Mouse (Mus musculus): ENCODE data around the gene Slc3a2. TPM values are rescaled to one million over a fixed set of nuclear protein-coding genes. Genes with fewer than 3 reads are reported as not detected.
A peak's percentile ranks its signal among the peaks of the same experiment; 100 is the strongest.

Slc3a2 gene
- polyA plus RNA-seq (2014; fragmentation: Nextera tagmentation; extraction: Ambion mirVana), result 120 and 125 TPM in 2 replicates

DNA sequence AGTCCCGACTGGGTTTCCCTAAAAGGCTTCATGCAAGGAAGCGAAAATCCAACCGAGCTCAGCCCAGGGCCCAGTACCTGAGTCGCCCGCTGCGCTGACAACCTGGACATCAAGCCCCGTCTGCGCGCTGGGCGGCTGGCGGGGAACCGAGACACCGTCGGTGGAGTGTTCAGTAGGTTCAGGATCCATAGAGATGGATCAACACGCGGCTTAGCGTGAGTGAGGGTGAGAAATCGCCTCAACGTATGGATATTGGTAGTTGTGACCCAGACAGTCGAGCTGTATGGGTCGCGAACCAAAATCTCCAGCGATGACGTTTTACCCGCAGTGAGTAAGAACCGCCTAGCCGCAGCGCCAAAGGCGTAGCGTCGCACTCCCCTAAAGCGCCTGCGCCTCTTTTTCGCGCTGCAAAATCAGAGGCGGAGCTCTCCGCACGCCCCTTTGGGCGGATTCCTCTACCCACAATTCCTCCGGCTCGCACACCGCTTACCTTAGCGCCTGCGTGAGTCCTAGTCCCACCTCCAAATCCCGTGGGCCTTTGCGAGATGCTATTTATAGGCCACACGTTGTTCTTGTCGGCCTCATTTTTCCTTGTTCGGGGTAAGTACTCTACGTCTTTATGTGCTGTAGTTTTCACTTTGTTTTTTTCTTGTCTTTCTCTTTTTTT, at the start of gene Slc3a2:
Slc3a2 (minus strand) TSS at position 463 of the 667 bp plus-strand sequence.
- peak within 1 kb of the TSS; percentile 91 for H3K27ac ChIP-seq (replicated peaks; ENCODE audit: low read depth, low read length)
- no peaks in the 10 kb centered on the region for H3K27me3 ChIP-seq (ENCODE audit: control insufficient read depth, insufficient read depth, low read length)
- ATAC-seq (replicated peaks; ENCODE audit: insufficient number of reproducible peaks, low FRiP score, low TSS enrichment, low read depth), result peak; percentile 93
- H3K4me2 ChIP-seq (ENCODE audit: low read depth, low read length), result peak within 1 kb of the TSS; percentile 66
- H3K36me3 ChIP-seq (replicated peaks; ENCODE audit: control insufficient read depth, insufficient read depth, low read depth, low read length), result peaks cover 21% of the 10 kb centered on the region
- WGBS, result under 1% methylated on average over 50 of the region's 50 CpGs
- peak within 1 kb of the TSS; percentile 90 for H3K9ac ChIP-seq (replicated peaks; ENCODE audit: low read length)
- H3K9me3 ChIP-seq (replicated peaks; ENCODE audit: control insufficient read depth, low read length), result no peaks in the 10 kb centered on the region
- peak within 1 kb of the TSS; percentile 52 for H3K4me3 ChIP-seq (ENCODE audit: low read depth, low read length)
- peak; percentile 98 for DNase-seq (ENCODE audit: low spot score)
- no peaks in the 10 kb centered on the region for H3K4me1 ChIP-seq (ENCODE audit: control insufficient read depth, insufficient read depth, low read length)

DNA sequence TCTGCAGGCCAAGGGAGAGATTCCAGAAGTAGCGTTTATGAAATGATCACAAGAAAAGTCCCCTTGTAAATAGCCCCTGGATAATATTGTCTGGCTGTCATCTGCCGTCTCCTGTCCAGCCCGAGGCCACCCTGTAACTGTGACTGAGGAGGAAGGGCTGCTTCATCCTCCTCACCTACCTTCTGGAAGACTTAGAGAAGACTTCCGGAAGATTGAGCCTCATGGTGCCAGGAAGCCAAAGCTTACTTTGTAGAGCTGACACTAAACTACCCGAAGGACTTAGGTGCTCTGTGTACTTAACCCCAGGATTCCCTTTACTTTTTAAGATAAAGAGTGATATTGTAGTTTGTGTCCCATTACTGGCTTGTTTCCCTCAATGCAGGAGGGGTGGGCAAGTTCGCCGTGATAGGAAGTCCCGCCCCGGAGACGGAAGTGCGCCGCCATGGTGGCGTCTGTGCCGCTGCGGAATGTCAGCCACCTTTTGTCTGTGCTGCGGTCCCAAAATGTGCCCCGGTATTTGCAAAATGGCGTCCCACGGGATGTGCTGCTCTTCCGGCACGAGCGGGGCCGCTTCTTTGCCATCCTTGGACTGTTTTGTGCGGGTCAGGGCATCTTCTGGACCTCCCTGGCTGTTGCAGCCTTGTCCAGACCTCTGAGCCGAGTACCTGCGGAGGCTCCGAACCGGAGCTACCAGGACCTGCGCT, 47.5 kb upstream of the Slc3a2 start, which contains the start of gene Tmem223:
Tmem223 (plus strand) TSS at position 430 of the 704 bp plus-strand sequence.
- Histone ChIP-seq H3K9me3 (replicated peaks; ENCODE audit: control insufficient read depth, low read length) (no peaks in the 10 kb centered on the region), H3K27ac (replicated peaks; ENCODE audit: low read depth, low read length) (peak within 1 kb of the TSS; percentile 75), H3K9ac (replicated peaks; ENCODE audit: low read length) (peak within 1 kb of the TSS; percentile 96), H3K27me3 (ENCODE audit: control insufficient read depth, insufficient read depth, low read length) (no peaks in the 10 kb centered on the region), H3K4me1 (ENCODE audit: control insufficient read depth, insufficient read depth, low read length) (no peaks in the 10 kb centered on the region; the same call in 1 of the 2 replicates), H3K36me3 (replicated peaks; ENCODE audit: control insufficient read depth, insufficient read depth, low read depth, low read length) (peaks cover 15% of the 10 kb centered on the region), H3K4me3 (ENCODE audit: low read depth, low read length) (peak within 1 kb of the TSS; percentile 74), H3K4me2 (ENCODE audit: low read depth, low read length) (peak within 1 kb of the TSS; percentile 56)
- DNase-seq (ENCODE audit: low spot score) (peak; percentile 80), ATAC-seq (replicated peaks; ENCODE audit: insufficient number of reproducible peaks, low FRiP score, low TSS enrichment, low read depth) (no peak)
- WGBS, result 19% methylated on average over 29 of the region's 29 CpGs

DNA sequence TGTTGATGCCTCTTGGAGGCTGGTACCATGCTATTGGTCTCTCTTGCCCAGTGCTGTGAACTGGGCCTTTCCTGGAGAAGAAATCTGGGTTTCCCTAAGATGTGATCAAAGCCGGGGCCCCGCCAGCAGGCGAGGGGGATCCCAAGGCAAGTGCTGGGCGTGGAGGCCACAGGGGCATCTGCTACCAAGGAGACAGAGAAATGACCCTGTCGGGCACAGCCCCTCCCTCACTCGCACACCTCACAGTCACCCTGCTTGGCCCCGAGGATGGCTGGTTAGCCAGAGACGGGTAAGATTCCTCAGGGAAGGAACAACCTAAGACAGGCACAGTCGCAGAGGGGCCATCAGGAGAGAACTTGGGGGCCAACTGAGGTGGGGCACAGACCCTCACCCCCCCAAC, 42.4 kb upstream of the Slc3a2 start:
- Histone ChIP-seq H3K36me3 (replicated peaks; ENCODE audit: control insufficient read depth, insufficient read depth, low read depth, low read length) (peaks cover 31% of the 10 kb centered on the region), H3K4me1 (ENCODE audit: control insufficient read depth, insufficient read depth, low read length) (no peaks in the 10 kb centered on the region), H3K27ac (replicated peaks; ENCODE audit: low read depth, low read length) (no peak overlapping the region), H3K9ac (replicated peaks; ENCODE audit: low read length) (no peak overlapping the region), H3K4me2 (ENCODE audit: low read depth, low read length) (no peak overlapping the region), H3K9me3 (replicated peaks; ENCODE audit: control insufficient read depth, low read length) (no peaks in the 10 kb centered on the region), H3K4me3 (ENCODE audit: low read depth, low read length) (no peak overlapping the region), H3K27me3 (ENCODE audit: control insufficient read depth, insufficient read depth, low read length) (no peaks in the 10 kb centered on the region)
- no peak; the same call in 1 of the 2 replicates for ATAC-seq (replicated peaks; ENCODE audit: insufficient number of reproducible peaks, low FRiP score, low TSS enrichment, low read depth)
- 96% methylated on average over 9 of the region's 9 CpGs for WGBS
- DNase-seq (ENCODE audit: low spot score), result no peak

DNA sequence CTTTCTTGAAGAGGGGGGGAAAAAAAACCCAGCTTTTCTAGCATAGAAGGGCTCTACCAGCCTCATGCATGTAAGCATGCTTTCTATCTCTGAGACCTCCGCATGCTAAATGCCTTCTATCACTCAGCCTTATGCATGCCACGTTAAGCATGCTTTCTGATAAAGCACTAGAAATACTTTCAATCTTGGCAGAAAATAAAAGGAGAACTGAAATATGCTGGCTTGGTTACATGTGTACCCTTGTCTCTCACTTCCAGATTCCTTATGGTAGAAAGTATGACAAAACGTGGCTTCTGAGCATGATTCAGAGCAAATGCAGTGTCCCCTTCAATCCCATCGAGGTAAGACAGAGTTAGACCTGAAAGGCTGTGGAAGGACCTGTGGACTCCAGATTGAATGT, 40.1 kb upstream of the Slc3a2 start:
- no peak overlapping the region for H3K4me2 ChIP-seq (ENCODE audit: low read depth, low read length)
- 95% methylated on average over 4 of the region's 4 CpGs for WGBS
- H3K9me3 ChIP-seq (replicated peaks; ENCODE audit: control insufficient read depth, low read length), result no peaks in the 10 kb centered on the region
- H3K27ac ChIP-seq (replicated peaks; ENCODE audit: low read depth, low read length), result no peak overlapping the region
- no peaks in the 10 kb centered on the region for H3K27me3 ChIP-seq (ENCODE audit: control insufficient read depth, insufficient read depth, low read length)
- H3K4me3 ChIP-seq (ENCODE audit: low read depth, low read length), result no peak overlapping the region
- no peak for DNase-seq (ENCODE audit: low spot score)
- peaks cover 27% of the 10 kb centered on the region for H3K36me3 ChIP-seq (replicated peaks; ENCODE audit: control insufficient read depth, insufficient read depth, low read depth, low read length)
- no peak for ATAC-seq (replicated peaks; ENCODE audit: insufficient number of reproducible peaks, low FRiP score, low TSS enrichment, low read depth)
- no peak overlapping the region for H3K9ac ChIP-seq (replicated peaks; ENCODE audit: low read length)
- H3K4me1 ChIP-seq (ENCODE audit: control insufficient read depth, insufficient read depth, low read length), result no peaks in the 10 kb centered on the region

DNA sequence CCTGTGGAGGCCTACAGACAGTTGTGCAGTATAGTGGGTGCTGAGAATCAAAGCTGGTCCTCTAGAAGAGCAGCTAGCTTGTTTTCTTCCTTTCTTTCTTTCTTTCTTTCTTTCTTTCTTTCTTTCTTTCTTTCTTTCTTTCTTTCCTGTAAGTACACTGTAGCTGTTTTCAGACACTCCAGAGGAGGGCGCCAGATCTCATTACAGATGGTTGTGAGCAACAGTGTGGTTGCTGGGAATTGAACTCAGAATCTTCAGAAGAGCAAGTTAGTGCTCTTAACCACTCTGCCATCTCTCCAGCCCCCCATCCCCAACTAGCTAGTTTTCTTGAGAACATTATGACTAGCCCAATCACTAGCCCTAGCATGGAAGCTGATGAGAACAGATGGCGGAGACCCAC, 37.6 kb upstream of the Slc3a2 start:
- Histone ChIP-seq H3K4me1 (ENCODE audit: control insufficient read depth, insufficient read depth, low read length) (no peaks in the 10 kb centered on the region), H3K4me3 (ENCODE audit: low read depth, low read length) (no peak overlapping the region), H3K27ac (replicated peaks; ENCODE audit: low read depth, low read length) (no peak overlapping the region), H3K36me3 (replicated peaks; ENCODE audit: control insufficient read depth, insufficient read depth, low read depth, low read length) (peaks cover 17% of the 10 kb centered on the region), H3K9ac (replicated peaks; ENCODE audit: low read length) (no peak overlapping the region), H3K27me3 (ENCODE audit: control insufficient read depth, insufficient read depth, low read length) (no peaks in the 10 kb centered on the region), H3K4me2 (ENCODE audit: low read depth, low read length) (no peak overlapping the region), H3K9me3 (replicated peaks; ENCODE audit: control insufficient read depth, low read length) (no peaks in the 10 kb centered on the region)
- DNase-seq (ENCODE audit: low spot score) (no peak), ATAC-seq (replicated peaks; ENCODE audit: insufficient number of reproducible peaks, low FRiP score, low TSS enrichment, low read depth) (no peak)
- WGBS, result 85% methylated on average over 2 of the region's 2 CpGs

DNA sequence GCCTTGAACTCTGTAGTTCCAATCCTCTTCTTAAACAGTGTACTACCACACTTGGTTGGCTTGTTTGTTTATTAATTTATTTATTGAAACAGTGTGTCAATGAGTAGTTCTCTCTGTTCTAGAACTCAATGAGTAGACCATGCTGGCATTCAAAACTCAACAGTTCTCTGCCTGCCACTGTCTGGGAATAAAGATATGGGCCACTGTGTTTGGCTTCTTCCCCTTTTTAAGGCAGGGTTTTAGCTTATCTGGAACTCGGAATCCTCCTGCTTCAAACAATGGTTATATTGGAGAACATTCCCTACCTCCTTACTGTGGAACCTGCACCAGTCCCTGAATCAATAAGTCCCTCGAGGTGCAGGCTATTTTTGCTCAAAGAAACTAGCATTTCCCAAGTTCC, 35.7 kb upstream of the Slc3a2 start:
- no peak overlapping the region; the same call in 1 of the 2 replicates for H3K4me2 ChIP-seq (ENCODE audit: low read depth, low read length)
- H3K36me3 ChIP-seq (replicated peaks; ENCODE audit: control insufficient read depth, insufficient read depth, low read depth, low read length), result peaks cover 11% of the 10 kb centered on the region
- WGBS, result 83% methylated on average over 2 of the region's 2 CpGs
- no peak overlapping the region for H3K4me3 ChIP-seq (ENCODE audit: low read depth, low read length)
- no peaks in the 10 kb centered on the region for H3K4me1 ChIP-seq (ENCODE audit: control insufficient read depth, insufficient read depth, low read length)
- no peak for DNase-seq (ENCODE audit: low spot score)
- no peak overlapping the region for H3K9ac ChIP-seq (replicated peaks; ENCODE audit: low read length)
- no peaks in the 10 kb centered on the region for H3K27me3 ChIP-seq (ENCODE audit: control insufficient read depth, insufficient read depth, low read length)
- no peaks in the 10 kb centered on the region for H3K9me3 ChIP-seq (replicated peaks; ENCODE audit: control insufficient read depth, low read length)
- H3K27ac ChIP-seq (replicated peaks; ENCODE audit: low read depth, low read length), result no peak overlapping the region
- ATAC-seq (replicated peaks; ENCODE audit: insufficient number of reproducible peaks, low FRiP score, low TSS enrichment, low read depth), result no peak

DNA sequence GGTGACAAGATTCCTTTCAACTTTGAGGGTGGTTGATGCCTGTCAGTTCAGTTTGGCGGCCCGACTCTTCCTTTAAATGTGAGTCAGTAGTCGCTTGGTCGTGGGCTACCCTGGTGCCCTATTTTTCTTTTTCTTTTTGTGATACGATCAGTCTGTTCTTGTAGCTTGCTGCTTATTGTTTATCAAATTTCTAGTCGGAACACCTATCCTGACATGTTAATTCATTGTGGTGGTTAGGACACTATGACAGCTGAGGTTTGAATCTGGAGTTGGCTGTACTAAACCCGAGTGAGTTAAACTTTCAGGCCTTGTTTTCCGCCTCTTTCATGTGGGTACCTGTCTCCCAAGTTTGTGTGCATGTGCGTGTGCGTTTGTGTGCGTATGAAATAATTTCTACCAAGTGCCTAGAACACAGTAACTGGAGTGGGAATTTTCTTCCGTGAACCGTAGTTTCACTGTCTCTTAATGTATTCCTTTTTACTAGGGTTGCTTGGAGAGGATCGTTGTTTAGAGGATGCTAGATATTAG, 34.4 kb upstream of the Slc3a2 start:
- Histone ChIP-seq H3K36me3 (replicated peaks; ENCODE audit: control insufficient read depth, insufficient read depth, low read depth, low read length) (peaks cover 7% of the 10 kb centered on the region), H3K27ac (replicated peaks; ENCODE audit: low read depth, low read length) (peak overlapping the region; percentile 85), H3K27me3 (ENCODE audit: control insufficient read depth, insufficient read depth, low read length) (no peaks in the 10 kb centered on the region)

More for the DNA sequence above, 34.4 kb upstream of the Slc3a2 start:
- H3K4me3 ChIP-seq (ENCODE audit: low read depth, low read length), result peak overlapping the region; percentile 96
- H3K9me3 ChIP-seq (replicated peaks; ENCODE audit: control insufficient read depth, low read length), result no peaks in the 10 kb centered on the region
- no peak for DNase-seq (ENCODE audit: low spot score)
- H3K4me2 ChIP-seq (ENCODE audit: low read depth, low read length), result peak overlapping the region; percentile 71
- no peaks in the 10 kb centered on the region for H3K4me1 ChIP-seq (ENCODE audit: control insufficient read depth, insufficient read depth, low read length)
- ATAC-seq (replicated peaks; ENCODE audit: insufficient number of reproducible peaks, low FRiP score, low TSS enrichment, low read depth), result no peak
- peak overlapping the region; percentile 95 for H3K9ac ChIP-seq (replicated peaks; ENCODE audit: low read length)
- 7% methylated on average over 14 of the region's 14 CpGs for WGBS
